Mouse (Mus musculus): ENCODE data around the gene Atp6v1g2. TPM values are rescaled to one million over a fixed set of nuclear protein-coding genes. Genes with fewer than 3 reads are reported as not detected.

The Atp6v1g2 gene
- polyA plus RNA-seq, 1 experiment from 2014 or later: 3.0 TPM

GRCm38 (mm10) chr17:35236996-35237395, 3.5 kb downstream of the Atp6v1g2 start:
- WGBS: 74% methylated on average over 9 of the region's 9 CpGs

GRCm38 (mm10) chr17:35237504-35237903, 4.0 kb downstream of the Atp6v1g2 start:
- H3K27me3 ChIP-seq (ENCODE audit: control insufficient read depth, insufficient read depth, low read length): no peaks in the 10 kb centered on the region
- WGBS: 90% methylated on average over 12 of the region's 12 CpGs
- TF ChIP-seq CTCF (IDR thresholded peaks at IDR 0.05; ENCODE audit: low read depth) (no peak), EP300 (optimal IDR thresholded peaks at IDR 0.05) (no peak)
- H3K36me3 ChIP-seq (ENCODE audit: control insufficient read depth, insufficient read depth, low read length): no peaks in the 10 kb centered on the region
- no peak overlapping the region for H3K4me3 ChIP-seq (ENCODE audit: low read depth, low read length)
- no peaks in the 10 kb centered on the region for H3K9me3 ChIP-seq (ENCODE audit: control insufficient read depth, low read length)
- H3K4me1 ChIP-seq (replicated peaks; ENCODE audit: control insufficient read depth, insufficient read depth): peaks cover 6% of the 10 kb centered on the region
- ATAC-seq (ENCODE audit: low FRiP score, low TSS enrichment) (no peak), DNase-seq (ENCODE audit: low spot score) (no peak)
- H3K27ac ChIP-seq (replicated peaks): no peak overlapping the region
- no peak overlapping the region for H3K9ac ChIP-seq (ENCODE audit: low read length)
- no peak overlapping the region for H3K4me2 ChIP-seq (replicated peaks; ENCODE audit: low read depth)

More at GRCm38 (mm10) chr17:35236996-35237395, 3.5 kb downstream of the Atp6v1g2 start:
- Histone ChIP-seq H3K9me3 (ENCODE audit: control insufficient read depth, low read length) (no peaks in the 10 kb centered on the region), H3K4me2 (replicated peaks; ENCODE audit: low read depth) (no peak overlapping the region), H3K9ac (ENCODE audit: low read length) (no peak overlapping the region), H3K27ac (replicated peaks) (no peak overlapping the region), H3K4me1 (replicated peaks; ENCODE audit: control insufficient read depth, insufficient read depth) (peaks cover 6% of the 10 kb centered on the region), H3K36me3 (ENCODE audit: control insufficient read depth, insufficient read depth, low read length) (no peaks in the 10 kb centered on the region), H3K27me3 (ENCODE audit: control insufficient read depth, insufficient read depth, low read length) (no peaks in the 10 kb centered on the region), H3K4me3 (ENCODE audit: low read depth, low read length) (no peak overlapping the region)
- no peak for DNase-seq (ENCODE audit: low spot score)
- no peak for TF ChIP-seq CTCF (IDR thresholded peaks at IDR 0.05; ENCODE audit: low read depth)
- no peak for TF ChIP-seq EP300 (optimal IDR thresholded peaks at IDR 0.05)
- no peak for ATAC-seq (ENCODE audit: low FRiP score, low TSS enrichment)

DNA sequence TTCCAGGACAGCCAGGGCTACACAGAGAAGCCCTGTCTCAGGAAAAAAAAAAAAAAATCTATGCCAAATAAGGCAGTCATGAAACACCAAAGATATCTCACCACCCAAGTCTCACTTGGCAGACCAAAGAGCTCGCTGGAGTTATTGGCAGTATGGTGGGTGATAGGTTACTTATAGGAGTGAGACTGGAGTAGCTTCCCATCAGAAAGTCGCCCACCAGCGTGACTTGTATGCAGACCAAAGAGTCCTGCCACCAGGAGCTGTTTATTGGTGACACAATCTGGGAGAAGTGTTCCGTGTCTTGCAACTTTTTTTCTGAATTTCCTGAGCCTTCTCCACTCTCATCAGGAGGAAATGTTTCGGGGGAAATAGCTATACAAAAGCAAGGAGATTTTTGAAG, 6.2 kb downstream of the Atp6v1g2 start:
- Histone ChIP-seq H3K9me3 (ENCODE audit: control insufficient read depth, low read length) (no peaks in the 10 kb centered on the region), H3K36me3 (ENCODE audit: control insufficient read depth, insufficient read depth, low read length) (peaks cover 8% of the 10 kb centered on the region), H3K27me3 (ENCODE audit: control insufficient read depth, insufficient read depth, low read length) (no peaks in the 10 kb centered on the region), H3K4me1 (replicated peaks; ENCODE audit: control insufficient read depth, insufficient read depth) (peaks cover 9% of the 10 kb centered on the region), H3K9ac (ENCODE audit: low read length) (no peak overlapping the region), H3K27ac (replicated peaks) (peak overlapping the region; percentile 100), H3K4me2 (replicated peaks; ENCODE audit: low read depth) (no peak overlapping the region), H3K4me3 (ENCODE audit: low read depth, low read length) (no peak overlapping the region)
- DNase-seq (ENCODE audit: low spot score) (no peak), ATAC-seq (ENCODE audit: low FRiP score, low TSS enrichment) (no peak)
- TF ChIP-seq CTCF (IDR thresholded peaks at IDR 0.05; ENCODE audit: low read depth) (no peak), EP300 (optimal IDR thresholded peaks at IDR 0.05) (no peak)
- WGBS: 80% methylated on average over 5 of the region's 5 CpGs

DNA sequence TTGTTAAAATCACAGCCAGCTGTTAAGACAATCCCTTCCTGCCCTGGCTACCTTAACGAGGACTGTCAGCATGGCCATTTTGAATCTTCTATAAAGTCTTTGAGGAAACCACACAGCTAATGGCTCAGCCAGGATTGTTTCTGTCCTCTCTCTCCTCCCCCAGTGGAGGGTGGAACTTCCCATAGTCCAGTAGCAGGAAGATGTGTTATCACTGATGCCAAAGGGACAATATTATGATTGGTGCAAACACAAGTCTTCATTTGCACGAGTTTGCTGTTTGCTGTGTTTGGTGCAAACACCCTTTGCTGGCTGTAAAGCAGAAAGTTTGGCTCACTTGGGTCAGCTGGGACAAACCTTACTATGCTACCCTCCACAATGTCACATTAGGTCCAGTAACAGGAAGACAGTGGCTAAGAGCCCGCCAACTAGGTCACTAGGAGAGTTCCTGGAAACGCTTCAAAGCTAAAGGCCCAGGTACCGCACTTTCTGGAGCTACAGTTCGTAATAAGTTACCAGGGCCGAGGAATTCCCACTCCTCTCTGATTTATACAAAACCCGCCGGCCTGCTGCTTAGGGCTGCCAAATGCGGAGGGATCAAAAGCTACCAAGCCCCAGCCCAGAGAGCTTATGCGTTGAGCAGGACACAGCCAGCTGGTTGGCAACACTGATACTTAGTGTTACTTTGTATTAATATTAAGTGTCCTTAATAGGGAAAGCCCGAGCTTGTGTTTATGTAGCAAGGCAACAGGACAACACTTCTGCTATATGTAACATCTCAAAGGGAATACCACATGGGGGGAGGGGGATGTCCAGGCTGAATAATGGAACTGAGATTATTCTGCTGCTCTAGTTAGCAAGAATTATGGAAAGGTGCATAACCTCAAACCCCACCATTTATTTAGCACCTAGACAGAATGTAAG, 7.2 kb downstream of the Atp6v1g2 start:
- H3K4me1 ChIP-seq (replicated peaks; ENCODE audit: control insufficient read depth, insufficient read depth): peaks cover 7% of the 10 kb centered on the region
- no peaks in the 10 kb centered on the region for H3K27me3 ChIP-seq (ENCODE audit: control insufficient read depth, insufficient read depth, low read length)
- ATAC-seq (ENCODE audit: low FRiP score, low TSS enrichment): no peak
- peak overlapping the region; percentile 98 for H3K9ac ChIP-seq (ENCODE audit: low read length)
- H3K27ac ChIP-seq (replicated peaks): peak overlapping the region; percentile 100
- 24% methylated on average over 12 of the region's 12 CpGs for WGBS
- peak; percentile 53 for DNase-seq (ENCODE audit: low spot score)
- H3K4me2 ChIP-seq (replicated peaks; ENCODE audit: low read depth): peak overlapping the region; percentile 83
- H3K9me3 ChIP-seq (ENCODE audit: control insufficient read depth, low read length): no peaks in the 10 kb centered on the region
- H3K4me3 ChIP-seq (ENCODE audit: low read depth, low read length): peak overlapping the region; percentile 82
- H3K36me3 ChIP-seq (ENCODE audit: control insufficient read depth, insufficient read depth, low read length): peaks cover 9% of the 10 kb centered on the region
- TF ChIP-seq EP300 (optimal IDR thresholded peaks at IDR 0.05) (peak; percentile 70), CTCF (IDR thresholded peaks at IDR 0.05; ENCODE audit: low read depth) (no peak)

GRCm38 (mm10) chr17:35241305-35242014, 8.0 kb downstream of the Atp6v1g2 start, which contains the start of gene Ddx39b:
Gene Ddx39b (plus strand): TSS chr17:35241746.
- under 1% methylated on average over 65 of the region's 69 CpGs for WGBS
- TF ChIP-seq EP300 (optimal IDR thresholded peaks at IDR 0.05) (peak; percentile 94), CTCF (IDR thresholded peaks at IDR 0.05; ENCODE audit: low read depth) (peak; percentile 44)

More at GRCm38 (mm10) chr17:35241305-35242014, 8.0 kb downstream of the Atp6v1g2 start, which contains the start of gene Ddx39b:
- ATAC-seq (ENCODE audit: low FRiP score, low TSS enrichment): peak; percentile 86
- H3K27ac ChIP-seq (replicated peaks): peak within 1 kb of the TSS; percentile 100
- DNase-seq (ENCODE audit: low spot score): peak; percentile 96
- peak within 1 kb of the TSS; percentile 83 for H3K4me2 ChIP-seq (replicated peaks; ENCODE audit: low read depth)
- H3K36me3 ChIP-seq (ENCODE audit: control insufficient read depth, insufficient read depth, low read length): peaks cover 15% of the 10 kb centered on the region
- H3K4me3 ChIP-seq (ENCODE audit: low read depth, low read length): peak within 1 kb of the TSS; percentile 82
- peak within 1 kb of the TSS; percentile 98 for H3K9ac ChIP-seq (ENCODE audit: low read length)
- H3K4me1 ChIP-seq (replicated peaks; ENCODE audit: control insufficient read depth, insufficient read depth): peaks cover 7% of the 10 kb centered on the region
- H3K27me3 ChIP-seq (ENCODE audit: control insufficient read depth, insufficient read depth, low read length): no peaks in the 10 kb centered on the region
- H3K9me3 ChIP-seq (ENCODE audit: control insufficient read depth, low read length): no peaks in the 10 kb centered on the region

Data from stomach, postnatal 0 days (tissue).